Mouse (Mus musculus) midbrain, embryonic 13.5 days (tissue): ENCODE measurements at regions not wholly inside any gene's neighbourhood (a gene's known extent, or its start where the extent isn't known, plus 50 kb on each side); places are given as distances from the start of the nearest gene placed in this dataset.
A peak's percentile ranks its signal among the peaks of the same experiment; 100 is the strongest.

Experiments used
- ATAC-seq: fragments of 200-750 bp; cut with Nextera tagmentation; 2 replicates; pipeline ENCODE4 v1.8.0; 2017; ENCODE audit warnings: mild to moderate bottlenecking, moderate TSS enrichment, moderate library complexity
- H3K27ac ChIP-seq: fragments of 300-500 bp; sonication (generic); 2 replicates; pipeline ENCODE4 v1.5.1; 2015; ENCODE audit warnings: inconsistent platforms, mild to moderate bottlenecking, moderate library complexity
- H3K27me3 ChIP-seq: fragments of 300-500 bp; sonication (generic); 2 replicates; pipeline ENCODE4 v1.6.1; 2015; ENCODE audit warnings: mild to moderate bottlenecking, inconsistent platforms
- H3K36me3 ChIP-seq: fragments of 300-500 bp; sonication (generic); 2 replicates; pipeline ENCODE4 v1.6.1; 2015; ENCODE audit warnings: mild to moderate bottlenecking, inconsistent platforms
- H3K4me1 ChIP-seq: fragments of 300-500 bp; sonication (generic); replicated peaks from 2 replicates; pipeline ENCODE4 v1.6.1; 2015; ENCODE audit warnings: inconsistent platforms
- H3K4me2 ChIP-seq: fragments of 300-500 bp; sonication (generic); replicated peaks from 2 replicates; pipeline ENCODE4 v1.6.1; 2015; ENCODE audit warnings: moderate library complexity, mild to moderate bottlenecking, inconsistent platforms
- H3K4me3 ChIP-seq: fragments of 300-500 bp; sonication (generic); replicated peaks from 2 replicates; pipeline ENCODE4 v1.5.1; 2015; ENCODE audit warnings: mild to moderate bottlenecking, inconsistent platforms
- H3K9ac ChIP-seq: fragments of 300-500 bp; sonication (generic); replicated peaks from 2 replicates; pipeline ENCODE4 v1.6.1; 2015; ENCODE audit warnings: mild to moderate bottlenecking, inconsistent platforms
- H3K9me3 ChIP-seq: fragments of 300-500 bp; sonication (generic); 2 replicates; pipeline ENCODE4 v1.6.1; 2016; ENCODE audit warnings: mild to moderate bottlenecking, inconsistent platforms
- WGBS: fragments of 180-500 bp; shearing (Covaris S2); methylation state at CpG from one replicate; pipeline ENCODE4 v1.1.7; 2015; 5-methylcytosine and 5-hydroxymethylcytosine counted together

DNA sequence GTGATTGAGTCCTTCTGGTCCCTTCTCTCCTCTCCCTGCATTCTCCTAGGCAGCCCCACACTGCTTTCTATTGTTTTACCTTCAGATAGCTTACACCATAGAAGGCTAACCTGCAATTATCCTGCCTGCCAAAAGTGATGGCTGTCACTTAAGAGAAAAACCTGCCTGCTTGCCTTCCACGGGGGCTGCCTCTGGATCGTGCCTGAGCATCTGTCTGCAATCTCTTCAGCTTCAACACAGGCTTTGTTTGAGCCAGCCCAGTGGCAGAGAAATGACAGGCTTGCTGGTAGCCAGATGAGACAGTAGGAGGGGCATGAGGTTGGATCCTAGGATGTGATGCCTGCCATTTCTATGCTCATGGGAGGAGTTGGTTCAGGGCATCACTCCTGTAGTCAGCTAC lies 345.2 kb upstream of the Tshz3 start:
- Histone ChIP-seq H3K36me3 (no peaks in the 10 kb centered on the region), H3K27ac (peak overlapping the region; percentile 51; the same call in 1 of the 2 replicates), H3K27me3 (no peaks in the 10 kb centered on the region), H3K4me3 (no peak overlapping the region), H3K9me3 (no peaks in the 10 kb centered on the region), H3K4me2 (no peak overlapping the region), H3K9ac (no peak overlapping the region), H3K4me1 (no peaks in the 10 kb centered on the region)
- WGBS: 30% methylated on average over 2 of the region's 2 CpGs
- ATAC-seq: no peak

- Histone ChIP-seq H3K9ac (no peak overlapping the region), H3K27ac (no peak overlapping the region), H3K4me1 (no peaks in the 10 kb centered on the region), H3K4me3 (no peak overlapping the region), H3K9me3 (no peaks in the 10 kb centered on the region), H3K27me3 (no peaks in the 10 kb centered on the region), H3K36me3 (no peaks in the 10 kb centered on the region), H3K4me2 (no peak overlapping the region)
- no peak for ATAC-seq
- 83% methylated on average over 4 of the region's 4 CpGs for WGBS
These were observed 347.3 kb upstream of the Tshz3 start for GRCm38 (mm10) chr7:36350616-36351015.

- Histone ChIP-seq H3K36me3 (no peaks in the 10 kb centered on the region), H3K9ac (no peak overlapping the region), H3K4me3 (no peak overlapping the region), H3K4me1 (no peaks in the 10 kb centered on the region), H3K9me3 (no peaks in the 10 kb centered on the region), H3K27me3 (no peaks in the 10 kb centered on the region), H3K27ac (no peak overlapping the region), H3K4me2 (no peak overlapping the region)
- ATAC-seq: no peak
- WGBS: 94% methylated on average over 8 of the region's 8 CpGs
These were observed 349.7 kb upstream of the Tshz3 start for GRCm38 (mm10) chr7:36348195-36348594.

- ATAC-seq: no peak
- Histone ChIP-seq H3K4me2 (no peak overlapping the region), H3K9ac (no peak overlapping the region), H3K27me3 (no peaks in the 10 kb centered on the region), H3K27ac (no peak overlapping the region), H3K9me3 (no peaks in the 10 kb centered on the region), H3K4me1 (no peaks in the 10 kb centered on the region), H3K36me3 (no peaks in the 10 kb centered on the region), H3K4me3 (no peak overlapping the region)
- WGBS: 92% methylated on average over 5 of the region's 5 CpGs
These were observed 363.1 kb upstream of the Tshz3 start for GRCm38 (mm10) chr7:36334857-36335256.

DNA sequence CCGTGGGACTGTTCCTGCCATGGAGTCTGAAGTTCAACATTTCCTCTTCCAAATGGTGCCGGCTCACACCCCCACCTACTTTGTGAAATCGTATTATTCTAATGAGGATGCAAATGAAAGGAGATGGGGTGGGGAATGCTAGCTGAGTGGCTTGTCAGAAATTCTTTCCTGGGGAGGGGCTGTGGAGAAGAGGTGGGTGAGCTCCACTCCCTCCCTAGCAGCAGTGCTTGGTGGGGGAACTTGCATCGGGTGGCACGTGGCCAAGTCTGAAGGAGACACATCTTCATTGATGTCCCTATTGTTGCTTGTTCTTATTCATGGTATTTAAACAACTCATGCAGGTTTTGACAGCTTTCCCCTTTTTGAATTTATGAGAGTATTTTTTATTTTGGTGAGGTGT lies 363.8 kb upstream of the Tshz3 start:
- WGBS: 68% methylated on average over 5 of the region's 5 CpGs
- no peaks in the 10 kb centered on the region for H3K36me3 ChIP-seq
- ATAC-seq: no peak
- H3K4me2 ChIP-seq: no peak overlapping the region
- no peaks in the 10 kb centered on the region for H3K27me3 ChIP-seq
- H3K9ac ChIP-seq: no peak overlapping the region
- no peaks in the 10 kb centered on the region for H3K9me3 ChIP-seq
- H3K4me1 ChIP-seq: no peaks in the 10 kb centered on the region
- no peak overlapping the region for H3K27ac ChIP-seq
- H3K4me3 ChIP-seq: no peak overlapping the region

GRCm38 (mm10) chr7:36332633-36333032 lies 365.3 kb upstream of the Tshz3 start:
- Histone ChIP-seq H3K4me2 (no peak overlapping the region), H3K36me3 (no peaks in the 10 kb centered on the region)
- 84% methylated on average over 7 of the region's 7 CpGs for WGBS

GRCm38 (mm10) chr7:36328141-36328540 lies 369.8 kb upstream of the Tshz3 start:
- Histone ChIP-seq H3K27ac (no peak overlapping the region), H3K4me2 (no peak overlapping the region), H3K27me3 (no peaks in the 10 kb centered on the region), H3K36me3 (no peaks in the 10 kb centered on the region), H3K4me1 (no peaks in the 10 kb centered on the region), H3K9ac (no peak overlapping the region), H3K4me3 (no peak overlapping the region), H3K9me3 (peaks cover 3% of the 10 kb centered on the region; the same call in 1 of the 2 replicates)
- no peak for ATAC-seq
- WGBS: 91% methylated on average over 2 of the region's 2 CpGs

More at GRCm38 (mm10) chr7:36332633-36333032, 365.3 kb upstream of the Tshz3 start:
- H3K27ac ChIP-seq: no peak overlapping the region
- H3K9ac ChIP-seq: no peak overlapping the region
- no peaks in the 10 kb centered on the region for H3K9me3 ChIP-seq
- no peak overlapping the region for H3K4me3 ChIP-seq
- ATAC-seq: no peak
- no peaks in the 10 kb centered on the region for H3K4me1 ChIP-seq
- no peaks in the 10 kb centered on the region for H3K27me3 ChIP-seq

DNA sequence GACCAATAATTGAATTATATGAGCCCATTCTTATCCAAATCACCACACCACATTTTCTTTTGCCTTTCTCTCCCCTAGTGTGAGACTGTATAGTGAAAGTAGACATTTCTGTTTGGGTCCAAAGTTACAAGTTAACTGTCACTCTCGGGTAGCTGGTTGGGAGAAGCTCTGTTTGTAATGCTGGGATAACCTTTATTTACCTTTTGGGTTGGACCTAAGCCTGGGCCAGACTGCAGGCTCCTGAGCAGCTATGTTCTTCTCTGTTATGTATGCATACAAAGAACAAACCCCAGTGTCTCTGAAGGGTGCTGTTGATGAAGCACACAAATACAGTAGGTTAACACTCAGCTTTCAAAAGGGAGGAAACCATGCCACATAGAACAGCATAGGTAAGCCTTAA lies 373.9 kb upstream of the Tshz3 start:
- Histone ChIP-seq H3K27me3 (no peaks in the 10 kb centered on the region), H3K4me3 (no peak overlapping the region), H3K4me2 (no peak overlapping the region), H3K4me1 (no peaks in the 10 kb centered on the region), H3K36me3 (no peaks in the 10 kb centered on the region), H3K27ac (no peak overlapping the region), H3K9ac (no peak overlapping the region), H3K9me3 (peaks cover 3% of the 10 kb centered on the region; the same call in 1 of the 2 replicates)
- 84% methylated on average over 1 of the region's 1 CpGs for WGBS
- ATAC-seq: no peak

DNA sequence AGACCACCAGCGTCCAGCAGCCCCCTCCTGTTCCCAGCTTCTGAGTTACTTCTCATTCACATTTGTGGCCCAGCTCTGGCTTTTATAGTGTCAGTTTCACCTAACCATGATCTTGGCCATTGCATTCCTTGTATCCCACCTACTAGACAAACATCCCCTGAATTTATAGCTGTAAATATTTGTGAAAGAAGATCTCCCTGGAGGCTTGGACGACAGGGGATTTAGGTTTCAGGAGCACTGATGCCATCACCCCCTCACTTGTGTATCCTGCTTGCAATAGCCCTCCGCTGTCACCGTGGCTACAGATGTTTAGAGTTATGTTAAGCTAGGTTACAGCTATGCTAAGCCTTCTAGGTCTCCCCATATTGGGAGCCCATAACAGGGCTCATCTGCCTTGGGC lies 375.7 kb upstream of the Tshz3 start:
- 74% methylated on average over 4 of the region's 4 CpGs for WGBS
- no peaks in the 10 kb centered on the region for H3K27me3 ChIP-seq
- H3K4me2 ChIP-seq: no peak overlapping the region
- peaks cover 3% of the 10 kb centered on the region; the same call in 1 of the 2 replicates for H3K9me3 ChIP-seq
- H3K4me3 ChIP-seq: no peak overlapping the region
- no peak overlapping the region for H3K27ac ChIP-seq
- H3K9ac ChIP-seq: no peak overlapping the region
- H3K36me3 ChIP-seq: no peaks in the 10 kb centered on the region
- no peak for ATAC-seq
- no peaks in the 10 kb centered on the region for H3K4me1 ChIP-seq

DNA sequence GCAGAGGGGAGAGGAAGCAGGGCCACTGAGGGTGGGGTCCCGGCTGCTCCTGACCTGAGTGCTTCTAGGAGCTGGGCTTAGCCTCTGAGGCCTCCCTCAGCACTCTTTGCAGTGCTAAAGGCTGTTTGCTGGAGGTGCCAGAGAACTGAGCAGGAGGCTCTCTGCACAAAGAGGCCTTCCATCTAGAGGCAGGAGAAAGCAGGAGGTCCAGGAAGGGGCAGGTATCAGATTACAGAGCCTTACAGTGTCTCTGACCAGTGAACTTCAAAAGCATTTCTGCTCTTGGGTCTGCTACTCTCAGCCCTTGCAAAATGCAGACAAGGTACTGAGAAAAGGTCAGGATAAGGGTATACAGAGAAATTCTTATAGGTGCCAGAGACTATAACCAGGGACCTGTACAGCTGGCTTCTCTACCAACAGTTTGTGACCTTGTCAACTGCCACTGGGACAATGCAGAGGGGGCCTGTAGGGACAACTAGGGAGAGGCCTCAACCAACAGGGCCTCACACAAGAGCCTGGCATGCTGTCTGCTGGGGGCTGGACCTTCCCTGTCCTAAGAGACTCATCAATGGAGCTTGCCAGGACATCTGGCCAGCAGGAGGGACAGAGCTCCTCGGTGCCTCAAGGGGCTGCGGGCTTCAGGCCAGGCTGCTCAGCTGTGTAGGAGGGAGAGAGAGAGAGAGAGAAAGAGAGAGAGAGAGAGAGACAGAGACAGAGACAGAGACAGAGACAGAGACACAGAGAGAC lies 380.3 kb upstream of the Tshz3 start:
- Histone ChIP-seq H3K4me2 (no peak overlapping the region), H3K9ac (no peak overlapping the region), H3K36me3 (no peaks in the 10 kb centered on the region), H3K27me3 (no peaks in the 10 kb centered on the region), H3K27ac (no peak overlapping the region), H3K4me3 (no peak overlapping the region), H3K9me3 (no peaks in the 10 kb centered on the region), H3K4me1 (no peaks in the 10 kb centered on the region)
- ATAC-seq: no peak
- 63% methylated on average over 3 of the region's 3 CpGs for WGBS

- no peaks in the 10 kb centered on the region for H3K27me3 ChIP-seq
- WGBS: 94% methylated on average over 1 of the region's 1 CpGs
- H3K4me1 ChIP-seq: no peaks in the 10 kb centered on the region
- no peak overlapping the region for H3K4me2 ChIP-seq
- no peak overlapping the region for H3K27ac ChIP-seq
- no peaks in the 10 kb centered on the region for H3K9me3 ChIP-seq
- no peak for ATAC-seq
- H3K9ac ChIP-seq: no peak overlapping the region
- H3K36me3 ChIP-seq: no peaks in the 10 kb centered on the region
- H3K4me3 ChIP-seq: no peak overlapping the region
These were observed 384.2 kb upstream of the Tshz3 start for GRCm38 (mm10) chr7:36313751-36314150.

DNA sequence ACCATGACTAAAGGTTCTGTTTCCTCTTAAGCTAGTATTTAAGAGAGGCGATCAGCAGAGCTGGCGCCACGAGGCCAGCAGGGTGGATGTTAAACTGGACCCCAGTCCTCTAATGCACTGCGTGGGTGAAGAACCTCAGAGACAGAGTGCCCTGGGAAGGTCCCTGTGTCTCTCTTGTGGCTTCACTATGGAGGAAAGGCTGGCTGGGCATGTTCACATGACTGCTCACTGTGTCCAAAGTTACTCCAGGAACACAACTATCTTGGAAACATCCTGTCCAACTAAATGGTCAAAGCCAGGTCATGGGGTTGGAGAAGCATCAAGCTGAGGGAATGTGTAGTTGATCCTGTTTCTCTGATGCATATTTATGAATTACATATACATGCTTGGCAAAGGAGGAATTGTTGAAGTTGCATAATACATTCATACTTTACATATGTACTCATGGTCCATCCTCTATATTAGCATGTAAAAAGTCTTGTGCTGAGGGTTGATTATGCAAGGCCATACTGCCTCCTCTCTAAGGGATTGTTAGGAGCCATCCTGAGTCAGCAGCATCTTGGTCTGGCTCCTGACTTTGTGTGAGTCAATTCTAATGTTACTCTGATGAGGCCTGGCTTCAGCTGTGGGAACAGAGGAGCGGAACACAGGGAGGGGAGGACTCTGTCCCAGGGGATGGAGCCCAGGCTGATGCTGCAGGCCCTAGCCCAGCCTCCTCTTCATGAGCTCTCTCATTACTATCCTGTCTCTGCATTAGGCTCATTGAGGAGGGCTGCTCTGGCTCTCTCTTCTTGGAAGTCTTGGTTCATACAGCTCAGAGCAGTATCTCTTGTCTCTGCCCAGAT lies 387.9 kb upstream of the Tshz3 start:
- Histone ChIP-seq H3K4me1 (no peaks in the 10 kb centered on the region), H3K27me3 (no peaks in the 10 kb centered on the region), H3K4me3 (no peak overlapping the region), H3K9me3 (no peaks in the 10 kb centered on the region), H3K27ac (no peak overlapping the region), H3K4me2 (no peak overlapping the region), H3K36me3 (no peaks in the 10 kb centered on the region), H3K9ac (no peak overlapping the region)
- no peak for ATAC-seq
- WGBS: 90% methylated on average over 5 of the region's 5 CpGs
